Mouse (Mus musculus) hindbrain, embryonic 11.5 days (tissue): ENCODE results near the gene Nemp2. TPM values are rescaled to one million over a fixed set of nuclear protein-coding genes. Genes with fewer than 3 reads are reported as not detected.

Experiments
- ATAC-seq: fragments of 200-750 bp; cut with Nextera tagmentation; 2 replicates; pipeline ENCODE4 v1.8.0; 2017; ENCODE audit warnings: mild to moderate bottlenecking, moderate TSS enrichment, moderate library complexity; ENCODE audit not compliant: low FRiP score
- DNase-seq: peaks from one replicate; pipeline ENCODE4 v3.0.0-alpha.2; 2015; ENCODE audit warnings: low spot score
- H3K27ac ChIP-seq: fragments of 300-500 bp; sonication (generic); 2 replicates; pipeline ENCODE4 v1.5.1; 2014; ENCODE audit warnings: mild to moderate bottlenecking, low read depth, low read length
- H3K27me3 ChIP-seq: fragments of 300-500 bp; sonication (generic); 2 replicates; pipeline ENCODE4 v1.6.1; 2014; ENCODE audit warnings: mild to moderate bottlenecking, low read length, moderate library complexity, mixed read lengths; ENCODE audit not compliant: control insufficient read depth, insufficient read depth
- H3K36me3 ChIP-seq: fragments of 300-500 bp; sonication (generic); 2 replicates; pipeline ENCODE4 v1.6.1; 2014; ENCODE audit warnings: mild to moderate bottlenecking, low read length, moderate library complexity, mixed read lengths; ENCODE audit not compliant: control insufficient read depth, insufficient read depth
- H3K4me1 ChIP-seq: fragments of 300-500 bp; sonication (generic); replicated peaks from 2 replicates; pipeline ENCODE4 v1.6.1; 2014; ENCODE audit warnings: low read length, mixed read lengths; ENCODE audit not compliant: control insufficient read depth, insufficient read depth
- H3K4me2 ChIP-seq: fragments of 300-500 bp; sonication (generic); replicated peaks from 2 replicates; pipeline ENCODE4 v1.6.1; 2014; ENCODE audit warnings: mild to moderate bottlenecking, low read depth, low read length
- H3K4me3 ChIP-seq: fragments of 300-500 bp; sonication (generic); 2 replicates; pipeline ENCODE4 v1.5.1; 2014; ENCODE audit warnings: low read depth, low read length
- H3K9ac ChIP-seq: fragments of 300-500 bp; sonication (generic); 2 replicates; pipeline ENCODE4 v1.6.1; 2014; ENCODE audit warnings: low read depth, low read length
- H3K9me3 ChIP-seq: fragments of 300-500 bp; sonication (generic); 2 replicates; pipeline ENCODE4 v1.6.1; 2016; ENCODE audit warnings: low read length; ENCODE audit not compliant: control insufficient read depth
- WGBS: fragments of 180-500 bp; shearing (Covaris S2); extraction: QIAGEN DNeasy Blood & Tissue Kit; methylation state at CpG from one replicate; pipeline ENCODE4 v1.1.7; 2014; 5-methylcytosine and 5-hydroxymethylcytosine counted together
- polyA plus RNA-seq: library from polyadenylated mRNA; unstranded; fragments of >200 nt; fragmentation: Nextera tagmentation; extraction: Ambion mirVana; gene quantifications from 2 replicates; pipeline ENCODE4 v1.2.1, GENCODE M21; 2014

The Nemp2 gene
- polyA plus RNA-seq, 1 experiment from 2014 or later: 12.2 TPM

GRCm38 (mm10) chr1:52640736-52641135, 10.2 kb downstream of the Nemp2 start:
- ATAC-seq (no peak), DNase-seq (no peak)
- H3K4me1 ChIP-seq: no peaks in the 10 kb centered on the region
- no peaks in the 10 kb centered on the region for H3K9me3 ChIP-seq
- no peaks in the 10 kb centered on the region for H3K27me3 ChIP-seq
- no peak overlapping the region for H3K9ac ChIP-seq
- H3K4me3 ChIP-seq: no peak overlapping the region
- WGBS: 96% methylated on average over 4 of the region's 4 CpGs
- H3K27ac ChIP-seq: no peak overlapping the region
- no peak overlapping the region for H3K4me2 ChIP-seq
- no peaks in the 10 kb centered on the region for H3K36me3 ChIP-seq

GRCm38 (mm10) chr1:52648153-52649027, 17.9 kb downstream of the Nemp2 start:
- DNase-seq: peak; percentile 71

GRCm38 (mm10) chr1:52650066-52650465, 19.6 kb downstream of the Nemp2 start:
- WGBS: 93% methylated on average over 5 of the region's 5 CpGs
- Histone ChIP-seq H3K27me3 (no peaks in the 10 kb centered on the region), H3K9me3 (no peaks in the 10 kb centered on the region), H3K4me3 (no peak overlapping the region), H3K4me2 (no peak overlapping the region), H3K9ac (no peak overlapping the region), H3K36me3 (no peaks in the 10 kb centered on the region), H3K27ac (no peak overlapping the region), H3K4me1 (no peaks in the 10 kb centered on the region)
- no peak for DNase-seq
- ATAC-seq: no peak

More at GRCm38 (mm10) chr1:52648153-52649027, 17.9 kb downstream of the Nemp2 start:
- Histone ChIP-seq H3K9me3 (no peaks in the 10 kb centered on the region), H3K4me3 (no peak overlapping the region), H3K27ac (no peak overlapping the region), H3K4me2 (no peak overlapping the region), H3K36me3 (no peaks in the 10 kb centered on the region), H3K4me1 (no peaks in the 10 kb centered on the region), H3K9ac (no peak overlapping the region), H3K27me3 (no peaks in the 10 kb centered on the region)
- WGBS: 86% methylated on average over 11 of the region's 11 CpGs
- ATAC-seq: peak; percentile 66; the same call in 1 of the 2 replicates

- 81% methylated on average over 3 of the region's 3 CpGs for WGBS
- DNase-seq (peak; percentile 20), ATAC-seq (no peak)
- Histone ChIP-seq H3K9ac (no peak overlapping the region), H3K36me3 (no peaks in the 10 kb centered on the region), H3K4me1 (no peaks in the 10 kb centered on the region), H3K27ac (no peak overlapping the region), H3K4me2 (no peak overlapping the region), H3K27me3 (no peaks in the 10 kb centered on the region), H3K9me3 (no peaks in the 10 kb centered on the region), H3K4me3 (no peak overlapping the region)
These were observed 22.2 kb downstream of the Nemp2 start for GRCm38 (mm10) chr1:52652601-52653253.

- ATAC-seq (no peak), DNase-seq (no peak)
- Histone ChIP-seq H3K36me3 (no peaks in the 10 kb centered on the region), H3K4me1 (no peaks in the 10 kb centered on the region), H3K9ac (no peak overlapping the region), H3K27ac (no peak overlapping the region), H3K27me3 (no peaks in the 10 kb centered on the region), H3K4me2 (no peak overlapping the region), H3K4me3 (no peak overlapping the region), H3K9me3 (no peaks in the 10 kb centered on the region)
- 87% methylated on average over 1 of the region's 1 CpGs for WGBS
These were observed 22.9 kb downstream of the Nemp2 start for GRCm38 (mm10) chr1:52653366-52653765.

- WGBS: 71% methylated on average over 4 of the region's 4 CpGs
- H3K9me3 ChIP-seq: no peaks in the 10 kb centered on the region
- ATAC-seq (no peak), DNase-seq (no peak)
- H3K4me3 ChIP-seq: no peak overlapping the region
- no peak overlapping the region for H3K9ac ChIP-seq
- H3K36me3 ChIP-seq: no peaks in the 10 kb centered on the region
- no peaks in the 10 kb centered on the region for H3K27me3 ChIP-seq
- no peaks in the 10 kb centered on the region for H3K4me1 ChIP-seq
- H3K4me2 ChIP-seq: no peak overlapping the region
- H3K27ac ChIP-seq: no peak overlapping the region
These were observed 24.6 kb downstream of the Nemp2 start for GRCm38 (mm10) chr1:52655153-52655552.

- H3K4me1 ChIP-seq: no peaks in the 10 kb centered on the region
- DNase-seq (no peak), ATAC-seq (no peak)
- no peak overlapping the region for H3K4me3 ChIP-seq
- H3K4me2 ChIP-seq: no peak overlapping the region
- no peaks in the 10 kb centered on the region for H3K9me3 ChIP-seq
- WGBS: 92% methylated on average over 7 of the region's 7 CpGs
- no peaks in the 10 kb centered on the region for H3K27me3 ChIP-seq
- H3K9ac ChIP-seq: no peak overlapping the region
- H3K36me3 ChIP-seq: no peaks in the 10 kb centered on the region
- no peak overlapping the region for H3K27ac ChIP-seq
These were observed 27.7 kb downstream of the Nemp2 start for GRCm38 (mm10) chr1:52658160-52658559.

- DNase-seq: no peak
- Histone ChIP-seq H3K27ac (no peak overlapping the region), H3K4me3 (no peak overlapping the region), H3K4me2 (no peak overlapping the region), H3K9ac (no peak overlapping the region), H3K27me3 (no peaks in the 10 kb centered on the region), H3K9me3 (no peaks in the 10 kb centered on the region), H3K36me3 (no peaks in the 10 kb centered on the region), H3K4me1 (no peaks in the 10 kb centered on the region)
- WGBS: 92% methylated on average over 2 of the region's 2 CpGs
- no peak for ATAC-seq
These were observed 29.8 kb downstream of the Nemp2 start for GRCm38 (mm10) chr1:52660278-52660677.

- no peak overlapping the region for H3K9ac ChIP-seq
- 82% methylated on average over 12 of the region's 12 CpGs for WGBS
- ATAC-seq (no peak), DNase-seq (no peak)
- no peaks in the 10 kb centered on the region for H3K4me1 ChIP-seq
- no peak overlapping the region for H3K4me3 ChIP-seq
- no peaks in the 10 kb centered on the region for H3K9me3 ChIP-seq
- H3K4me2 ChIP-seq: no peak overlapping the region
- H3K36me3 ChIP-seq: no peaks in the 10 kb centered on the region
- no peak overlapping the region for H3K27ac ChIP-seq
- H3K27me3 ChIP-seq: no peaks in the 10 kb centered on the region
These were observed 30.3 kb downstream of the Nemp2 start for GRCm38 (mm10) chr1:52660765-52661164.
